Mouse (Mus musculus) left cerebral cortex, adult 9 months (tissue): Measurements from ENCODE around the gene Slc25a25.

ENCODE experiments used
- DNase-seq, 2 experiments: peaks; one replicate each; pipeline ENCODE4 v3.0.0; 2022; ENCODE audit warnings: low spot score in 2 of 2

Gene Slc25a25

GRCm38 (mm10) chr2:32459657-32460056 is 8.4 kb upstream of the Slc25a25 start:
- DNase-seq, result no peak

GRCm38 (mm10) chr2:32458300-32458699 is 7.1 kb upstream of the Slc25a25 start:
- DNase-seq, result no peak

- no peak for DNase-seq
These were observed 3.9 kb upstream of the Slc25a25 start for GRCm38 (mm10) chr2:32455101-32455500.

- no peak for DNase-seq
These were observed 3.4 kb upstream of the Slc25a25 start for GRCm38 (mm10) chr2:32454633-32455032.

GRCm38 (mm10) chr2:32453641-32454303 is 2.5 kb upstream of the Slc25a25 start:
- DNase-seq, result no peak

GRCm38 (mm10) chr2:32452441-32452971 is 1.3 kb upstream of the Slc25a25 start:
- no peak for DNase-seq

- peak; percentile 99 for DNase-seq
These were observed 676 bp upstream of the Slc25a25 start for GRCm38 (mm10) chr2:32451870-32452372.

GRCm38 (mm10) chr2:32449761-32450754 is 1.2 kb downstream of the Slc25a25 start, which contains the start of gene Naif1:
Gene Naif1, plus strand, starts transcription at chr2:32450457.
- DNase-seq, result peak in 1 of 2 experiments; percentile 54

- no peak for DNase-seq
These were observed 2.8 kb downstream of the Slc25a25 start for GRCm38 (mm10) chr2:32448480-32448879.

GRCm38 (mm10) chr2:32447264-32447936 is 3.8 kb downstream of the Slc25a25 start:
- peak in 1 of 2 experiments; percentile 73 for DNase-seq

GRCm38 (mm10) chr2:32445535-32445934 is 5.7 kb downstream of the Slc25a25 start:
- DNase-seq, result no peak

- no peak for DNase-seq
These were observed 9.7 kb downstream of the Slc25a25 start for GRCm38 (mm10) chr2:32441550-32441949.

GRCm38 (mm10) chr2:32440632-32441031 is 10.6 kb downstream of the Slc25a25 start:
- DNase-seq, result no peak

- DNase-seq, result no peak
These were observed 11.1 kb downstream of the Slc25a25 start for GRCm38 (mm10) chr2:32440164-32440563.

GRCm38 (mm10) chr2:32439177-32439576 is 12.1 kb downstream of the Slc25a25 start:
- no peak for DNase-seq

- DNase-seq, result no peak
These were observed 12.5 kb downstream of the Slc25a25 start for GRCm38 (mm10) chr2:32438733-32439132.

- DNase-seq, result no peak
These were observed 13.6 kb downstream of the Slc25a25 start for GRCm38 (mm10) chr2:32437612-32438166.

GRCm38 (mm10) chr2:32436686-32437372 is 14.4 kb downstream of the Slc25a25 start:
- DNase-seq, result no peak

- peak; percentile 86 to 92 for DNase-seq
These were observed 20.3 kb downstream of the Slc25a25 start for GRCm38 (mm10) chr2:32430701-32431676.
